Mouse (Mus musculus) lung, adult 2 months (tissue): ENCODE measurements at regions not wholly inside any gene's neighbourhood (a gene's known extent, or its start where the extent isn't known, plus 50 kb on each side); places are given as distances from the start of the nearest gene placed in this dataset.

Experiments
- CTCF ChIP-seq: fragments of 200-500 bp; IDR thresholded peaks from 2 replicates; pipeline ENCODE4 v1.5.1; 2011; ENCODE audit warnings: mild to moderate bottlenecking, low read length, control low read depth; ENCODE audit not compliant: insufficient read depth
- POLR2A ChIP-seq: fragments of 200-500 bp; IDR thresholded peaks from 2 replicates; pipeline ENCODE4 v1.6.1; 2011; ENCODE audit warnings: low read depth, mild to moderate bottlenecking, control low read depth, low read length, borderline replicate concordance; ENCODE audit errors: extremely low read depth

DNA sequence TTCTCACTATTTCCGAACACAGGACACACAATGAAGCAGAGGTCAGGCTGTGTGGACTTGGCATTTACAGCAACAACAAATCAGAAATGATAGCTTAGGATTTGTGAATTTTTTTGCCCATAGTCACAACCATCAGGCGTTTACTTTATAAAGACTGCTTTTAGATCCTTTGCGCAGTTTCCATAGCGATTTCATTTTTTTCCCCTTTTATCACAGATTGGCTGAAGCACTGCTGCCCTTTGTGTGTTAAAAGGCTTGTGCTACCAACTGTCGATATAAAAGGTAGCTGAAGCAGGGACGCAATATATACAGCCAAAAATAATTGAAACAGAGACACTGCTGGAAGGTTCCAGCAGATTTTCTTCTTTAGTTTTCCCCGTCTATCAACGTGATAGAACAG lies 551.4 kb downstream of the Nedd1 start:
- TF ChIP-seq CTCF (no peak), POLR2A (no peak)
